13 mouse cellular contexts compared by ENCODE assay signal in the genomic region with DNA sequence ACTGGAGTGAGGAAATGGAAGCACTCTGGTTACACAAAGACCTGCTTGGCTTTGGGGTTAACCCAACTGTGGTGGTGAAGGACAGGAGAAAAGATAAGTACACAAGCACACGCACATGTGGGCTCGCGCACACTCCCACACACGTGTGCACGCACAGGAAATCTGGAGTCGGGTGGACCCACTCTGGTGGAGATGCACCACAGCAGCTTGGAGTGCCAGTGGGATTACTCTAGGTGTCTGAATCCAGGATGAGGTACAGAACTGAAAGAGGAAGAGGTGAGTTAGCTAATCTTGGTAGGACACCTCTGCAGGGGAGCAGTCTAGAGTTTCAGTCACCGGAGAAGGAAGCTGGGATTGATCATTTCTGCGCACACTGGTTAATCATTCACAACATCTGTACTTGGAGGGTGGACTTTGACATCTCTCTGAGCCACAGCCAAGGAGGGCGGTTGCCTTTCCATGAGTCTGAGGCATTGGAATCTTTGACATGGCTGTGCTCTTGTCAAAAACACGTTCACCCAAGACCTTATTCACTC. TPM values are rescaled to one million over a fixed set of nuclear protein-coding genes. Genes with fewer than 3 reads are reported as not detected.
A peak's percentile ranks its signal among the peaks of the same experiment; 100 is the strongest.
DNase-seq lines count a peak whose midpoint lies in the region; ATAC-seq and TF ChIP-seq lines count a peak whose summit lies in the region.
"Had no signal": no experiment of that assay in that cellular context is flagged by ENCODE, and none has a peak within 500 bp of the region (broad histone marks: within the 10 kb centered on the region; RNA-seq: fewer than 3 reads in every experiment).

No protein-coding gene starts in this region.

- H3K4me2 ChIP-seq in lung, postnatal 0 days (replicated peaks; ENCODE audit: low read depth, low read length) = no peak overlapping the region
- H3K4me2 ChIP-seq in intestine, embryonic 16.5 days (ENCODE audit: low read depth, low read length) = peak overlapping the region; percentile 48
- H3K4me2 ChIP-seq in limb, embryonic 11.5 days (ENCODE audit: low read depth, severe bottlenecking) = no peak overlapping the region
- H3K4me2 ChIP-seq in stomach, embryonic 16.5 days (ENCODE audit: low read depth, low read length) = peak overlapping the region; percentile 31; the same call in 1 of the 2 replicates
- H3K4me2 ChIP-seq: neural tube, embryonic 12.5 days had no signal

- peaks cover 4% of the 10 kb centered on the region; the same call in 1 of the 2 replicates for H3K36me3 ChIP-seq in lung, postnatal 0 days (ENCODE audit: insufficient read depth, low read length)
- H3K36me3 ChIP-seq in intestine, embryonic 16.5 days (ENCODE audit: control insufficient read depth, insufficient read depth, low read length) = no peaks in the 10 kb centered on the region
- H3K36me3 ChIP-seq in limb, embryonic 11.5 days (ENCODE audit: control insufficient read depth, insufficient read depth, low read length) = no peaks in the 10 kb centered on the region
- H3K36me3 ChIP-seq in stomach, embryonic 16.5 days (ENCODE audit: control insufficient read depth, insufficient read depth, low read length) = peaks cover under 1% of the 10 kb centered on the region; the same call in 1 of the 2 replicates

- TF ChIP-seq CTCF in lung, postnatal 0 days (IDR thresholded peaks at IDR 0.05) = no peak

- H3K4me1 ChIP-seq in lung, postnatal 0 days (ENCODE audit: insufficient read depth, low read depth, low read length) = no peaks in the 10 kb centered on the region
- H3K4me1 ChIP-seq in intestine, embryonic 16.5 days (ENCODE audit: control insufficient read depth, insufficient read depth, low read length) = peaks cover 10% of the 10 kb centered on the region
- H3K4me1 ChIP-seq in limb, embryonic 11.5 days (ENCODE audit: control insufficient read depth, insufficient read depth, low read length) = no peaks in the 10 kb centered on the region
- peaks cover under 1% of the 10 kb centered on the region; the same call in 1 of the 2 replicates for H3K4me1 ChIP-seq in stomach, embryonic 16.5 days (ENCODE audit: control insufficient read depth, insufficient read depth, low read length)

- no peaks in the 10 kb centered on the region for H3K9me3 ChIP-seq in lung, postnatal 0 days (ENCODE audit: low read length)
- H3K9me3 ChIP-seq in intestine, embryonic 16.5 days (ENCODE audit: control insufficient read depth, low read length) = no peaks in the 10 kb centered on the region
- no peaks in the 10 kb centered on the region for H3K9me3 ChIP-seq in limb, embryonic 11.5 days (ENCODE audit: control insufficient read depth, low read length)
- no peaks in the 10 kb centered on the region for H3K9me3 ChIP-seq in stomach, embryonic 16.5 days (replicated peaks; ENCODE audit: control insufficient read depth, low read length)

- no peak for ATAC-seq in lung, postnatal 0 days
- peak; percentile 91 for ATAC-seq in intestine, embryonic 16.5 days
- ATAC-seq in limb, embryonic 11.5 days (ENCODE audit: insufficient number of reproducible peaks, low FRiP score, low TSS enrichment, low read depth) = no peak
- ATAC-seq in stomach, embryonic 16.5 days (ENCODE audit: insufficient read depth, low FRiP score) = peak; percentile 74
- ATAC-seq: forebrain, embryonic 14.5 days had no signal

- H3K9ac ChIP-seq in lung, postnatal 0 days (replicated peaks; ENCODE audit: low read depth) = no peak overlapping the region
- peak overlapping the region; percentile 55 for H3K9ac ChIP-seq in intestine, embryonic 16.5 days (ENCODE audit: low read depth, low read length)
- H3K9ac ChIP-seq in limb, embryonic 11.5 days (ENCODE audit: low read length) = no peak overlapping the region
- no peak overlapping the region for H3K9ac ChIP-seq in stomach, embryonic 16.5 days (ENCODE audit: low read length)
- H3K9ac ChIP-seq: neural tube, embryonic 12.5 days had no signal

- no peak overlapping the region for H3K27ac ChIP-seq in lung, postnatal 0 days (ENCODE audit: low read length)
- H3K27ac ChIP-seq in intestine, embryonic 16.5 days (ENCODE audit: low read length) = peak overlapping the region; percentile 97
- H3K27ac ChIP-seq in limb, embryonic 11.5 days (replicated peaks; ENCODE audit: low read depth, low read length) = no peak overlapping the region
- H3K27ac ChIP-seq in stomach, embryonic 16.5 days (ENCODE audit: low read length) = peak overlapping the region; percentile 85
- H3K27ac ChIP-seq: neural tube, embryonic 12.5 days had no signal

- DNase-seq in lung, postnatal 0 days (ENCODE audit: low spot score) = peak; percentile 7
- no peak for DNase-seq in lung, postnatal 25 days (ENCODE audit: low spot score)
- peak; percentile 19 for DNase-seq in limb, embryonic 11.5 days (ENCODE audit: low spot score)
- DNase-seq in adrenal gland, postnatal 36 days = no peak
- no peak for DNase-seq in frontal cortex, postnatal 36 days (ENCODE audit: low spot score in 2 of 2)
- DNase-seq in cerebellum, adult 18-20 months = no peak
- DNase-seq: heart, postnatal 10 days; lung, postnatal 10 days had no signal

- TF ChIP-seq EP300 in lung, postnatal 0 days (IDR thresholded peaks at IDR 0.05) = no peak

- 73% methylated on average over 10 of the region's 10 CpGs for WGBS in lung, postnatal 0 days
- 52% methylated on average over 10 of the region's 10 CpGs for WGBS in intestine, embryonic 16.5 days
- 89% methylated on average over 10 of the region's 10 CpGs for WGBS in limb, embryonic 11.5 days
- WGBS in stomach, embryonic 16.5 days = 61% methylated on average over 10 of the region's 10 CpGs

- no peaks in the 10 kb centered on the region for H3K27me3 ChIP-seq in lung, postnatal 0 days (replicated peaks; ENCODE audit: insufficient read depth, low read length)
- H3K27me3 ChIP-seq in intestine, embryonic 16.5 days (replicated peaks; ENCODE audit: control insufficient read depth, insufficient read depth, low read length) = no peaks in the 10 kb centered on the region
- H3K27me3 ChIP-seq in limb, embryonic 11.5 days (ENCODE audit: control insufficient read depth, insufficient read depth, low read length) = no peaks in the 10 kb centered on the region
- H3K27me3 ChIP-seq in stomach, embryonic 16.5 days (ENCODE audit: control insufficient read depth, insufficient read depth, low read length) = no peaks in the 10 kb centered on the region
- H3K27me3 ChIP-seq: neural tube, embryonic 12.5 days had no signal

- no peak overlapping the region for H3K4me3 ChIP-seq in lung, postnatal 0 days (ENCODE audit: low read depth, low read length)
- H3K4me3 ChIP-seq in intestine, embryonic 16.5 days (ENCODE audit: low read length) = peak overlapping the region; percentile 22
- H3K4me3 ChIP-seq in limb, embryonic 11.5 days (ENCODE audit: low read depth, low read length) = no peak overlapping the region
- no peak overlapping the region for H3K4me3 ChIP-seq in stomach, embryonic 16.5 days (replicated peaks; ENCODE audit: low read length)
- H3K4me3 ChIP-seq: neural tube, embryonic 12.5 days had no signal

RNA-seq across cellular contexts. Expression of a gene that starts 8.3 kb away (rescaled TPM):
- 1,989 and 2,317 TPM in 2 replicates for polyA plus RNA-seq in lung, postnatal 0 days (2015; fragmentation: Nextera tagmentation; extraction: Ambion mirVana)
- polyA plus RNA-seq in intestine, embryonic 16.5 days (2015; fragmentation: Nextera tagmentation; extraction: Ambion mirVana) = 2,886 and 2,944 TPM in 2 replicates
- polyA plus RNA-seq in limb, embryonic 11.5 days (2014; fragmentation: Nextera tagmentation; extraction: Ambion mirVana) = 2,996 and 3,123 TPM in 2 replicates
- 2,700 and 3,060 TPM in 2 replicates for polyA plus RNA-seq in stomach, embryonic 16.5 days (2015; fragmentation: Nextera tagmentation; extraction: Ambion mirVana)
- 1,000 to 10,000 TPM; 1,356 to 1,461 TPM for total RNA-seq in adrenal gland, postnatal 36 days (2021)

RNA-seq across cellular contexts. Expression of a gene that starts 21.3 kb away (rescaled TPM):
- 0.36 and 0.74 TPM in 2 replicates for polyA plus RNA-seq in lung, postnatal 0 days (2015; fragmentation: Nextera tagmentation; extraction: Ambion mirVana)
- 0.55 TPM in 1 of 2 replicates, not detected in the other for polyA plus RNA-seq in intestine, embryonic 16.5 days (2015; fragmentation: Nextera tagmentation; extraction: Ambion mirVana)
- polyA plus RNA-seq in limb, embryonic 11.5 days (2014; fragmentation: Nextera tagmentation; extraction: Ambion mirVana) = 0.21 and 0.47 TPM in 2 replicates
- polyA plus RNA-seq in stomach, embryonic 16.5 days (2015; fragmentation: Nextera tagmentation; extraction: Ambion mirVana) = 0.44 and 0.80 TPM in 2 replicates
- total RNA-seq in adrenal gland, postnatal 36 days (2021) = under 1 TPM in 1 of 2 experiments, not detected in 1; 0.59 TPM
- total RNA-seq: heart, postnatal 10 days; layer of hippocampus, postnatal 10 days had no signal

RNA-seq across cellular contexts. Expression of a gene that starts 38.5 kb away (rescaled TPM):
- polyA plus RNA-seq in lung, postnatal 0 days (2015; fragmentation: Nextera tagmentation; extraction: Ambion mirVana) = 18.1 and 19.6 TPM in 2 replicates
- 26.6 and 28.6 TPM in 2 replicates for polyA plus RNA-seq in intestine, embryonic 16.5 days (2015; fragmentation: Nextera tagmentation; extraction: Ambion mirVana)
- 30.4 and 33.1 TPM in 2 replicates for polyA plus RNA-seq in limb, embryonic 11.5 days (2014; fragmentation: Nextera tagmentation; extraction: Ambion mirVana)
- polyA plus RNA-seq in stomach, embryonic 16.5 days (2015; fragmentation: Nextera tagmentation; extraction: Ambion mirVana) = 34.5 and 36.1 TPM in 2 replicates
- total RNA-seq in adrenal gland, postnatal 36 days (2021) = 10 to 100 TPM; 21.3 to 32.1 TPM

Comparison
In these comparisons a context has a peak if more than half of its experiments do, and no peak if none do; other contexts are left out.
1. DNase-seq: peak in lung, postnatal 0 days (single experiment) and limb, embryonic 11.5 days (single experiment); none in lung, postnatal 25 days (single experiment), adrenal gland, postnatal 36 days (0 of 2), frontal cortex, postnatal 36 days (0 of 2) and cerebellum, adult 18-20 months (0 of 2).
2. ATAC-seq: peak in intestine, embryonic 16.5 days (single experiment) and stomach, embryonic 16.5 days (single experiment); none in lung, postnatal 0 days (single experiment) and limb, embryonic 11.5 days (single experiment).
3. H3K27ac ChIP-seq: peak in intestine, embryonic 16.5 days (single experiment) and stomach, embryonic 16.5 days (single experiment); none in lung, postnatal 0 days (single experiment) and limb, embryonic 11.5 days (single experiment).
4. H3K4me2 ChIP-seq: peak in intestine, embryonic 16.5 days (single experiment) and stomach, embryonic 16.5 days (single experiment); none in lung, postnatal 0 days (single experiment) and limb, embryonic 11.5 days (single experiment).